Mouse (Mus musculus): Measurements from ENCODE around the gene Plekha1.

The Plekha1 gene

DNA sequence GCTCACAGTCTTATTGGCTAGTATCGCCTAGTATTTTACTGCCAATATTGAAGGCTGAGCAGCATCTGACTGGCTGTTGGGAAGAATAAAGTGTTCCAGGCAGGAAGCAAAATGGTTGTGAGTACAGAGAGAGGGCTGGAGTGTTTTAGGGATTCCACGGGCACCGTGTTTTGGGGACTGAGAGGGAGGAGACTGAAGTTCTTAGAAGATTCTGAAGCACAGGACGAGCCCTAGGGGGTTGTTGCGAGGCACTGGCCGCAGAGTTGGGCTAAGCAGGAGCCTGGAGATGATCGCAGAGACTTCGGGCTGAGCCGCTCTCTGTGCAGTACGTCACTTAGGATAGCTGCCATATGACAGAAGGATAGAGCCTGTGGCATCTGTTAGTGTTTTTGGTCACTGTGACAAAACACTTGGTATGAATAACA is 88.6 kb downstream of the Plekha1 start:
- no peak for DNase-seq (ENCODE audit: low spot score)

DNA sequence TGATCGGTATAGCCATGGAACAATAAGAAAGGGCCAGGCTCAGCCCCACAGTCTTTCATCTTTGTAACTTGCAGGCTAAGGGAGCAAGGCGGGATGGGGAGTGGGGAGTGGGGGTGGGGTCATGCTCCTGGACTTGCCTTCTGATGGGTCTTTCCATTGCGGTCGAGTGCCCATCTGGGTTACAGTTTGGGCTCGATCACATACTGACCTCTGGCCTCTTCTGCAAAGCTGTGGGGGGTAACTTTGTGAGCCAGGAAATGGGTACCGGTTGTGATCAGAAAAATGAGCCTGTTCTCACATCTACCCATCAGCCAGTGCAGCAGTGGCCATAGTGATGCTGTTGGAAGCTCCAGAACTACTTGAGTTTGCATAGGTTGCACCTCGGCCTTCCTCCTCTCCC is 93.0 kb downstream of the Plekha1 start:
- no peak for DNase-seq (ENCODE audit: low spot score)

DNA sequence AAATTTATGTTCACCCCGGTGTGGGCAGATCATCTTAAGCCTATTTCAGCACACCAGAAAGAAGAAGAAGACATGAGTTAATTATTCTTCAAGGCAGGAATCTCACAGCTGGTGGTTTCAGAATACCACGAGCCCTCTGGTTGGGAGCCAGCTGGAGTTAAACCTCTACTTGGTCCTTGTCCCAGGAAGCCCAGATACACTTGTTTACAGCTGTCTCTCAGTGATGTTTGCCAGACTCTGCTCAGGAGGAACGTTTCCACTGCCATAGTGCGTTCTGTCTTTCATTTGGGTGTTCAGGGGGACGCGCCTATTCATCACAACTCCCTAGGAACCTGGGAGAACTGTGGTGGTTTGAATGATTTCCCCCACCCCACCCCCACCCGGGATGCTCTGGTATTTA is 94.3 kb downstream of the Plekha1 start:
- DNase-seq (ENCODE audit: low spot score): no peak

DNA sequence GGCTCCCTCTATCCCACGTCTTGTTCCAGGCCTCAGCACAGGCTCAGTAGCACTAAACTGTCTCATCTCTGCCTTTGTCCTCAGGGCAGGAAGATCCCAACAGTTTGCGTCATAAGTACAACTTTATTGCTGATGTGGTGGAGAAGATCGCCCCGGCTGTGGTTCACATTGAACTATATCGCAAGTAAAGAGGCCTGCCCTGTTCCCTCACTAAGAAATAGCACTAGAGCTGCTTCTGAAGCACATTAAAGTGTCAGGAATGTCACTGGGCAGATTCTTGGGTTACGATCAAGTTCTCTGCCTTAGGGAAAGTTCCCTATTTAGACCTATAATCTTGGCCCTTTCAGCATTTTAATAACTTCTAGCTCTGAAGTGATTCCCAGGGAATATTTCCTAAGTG is 95.9 kb downstream of the Plekha1 start:
- no peak for DNase-seq (ENCODE audit: low spot score)

Measured in layer of hippocampus, adult 9-10 months (tissue).